Mouse (Mus musculus) spleen, adult 10 weeks (tissue): ENCODE data around the gene Gm5640. TPM values are rescaled to one million over a fixed set of nuclear protein-coding genes. Genes with fewer than 3 reads are reported as not detected.

Source experiments
- polyA plus RNA-seq: library from polyadenylated mRNA; stranded (reverse); fragments of 350-450 nt; fragmentation: Illumina TruSeq; extraction: RNeasy Lipid Tissue Mini Kit (QIAGEN cat#74804); gene quantifications from one replicate; pipeline ENCODE4 v1.2.3, GENCODE M21; 2015; ENCODE audit warnings: low replicate concordance; ENCODE audit not compliant: insufficient read depth

The Gm5640 gene
- not detected for polyA plus RNA-seq

GRCm38 (mm10) chrX:74645466-74646323 is at the start of gene Gm5640:
Gene Gm5640 (minus strand): TSS chrX:74645635.

GRCm38 (mm10) chrX:74592379-74592778 is 53.1 kb downstream of the Gm5640 start, which contains the start of gene Olfr1325:
Gene Olfr1325 (plus strand): TSS chrX:74592679.

Other genes starting within 250 kb of the Gm5640 start
- 42.5 TPM for gene G6pdx, start 216.4 kb downstream of the Gm5640 start, polyA plus RNA-seq
- gene Gm6880, start 164.2 kb downstream of the Gm5640 start, polyA plus RNA-seq = not detected
- gene Olfr1326-ps1, start 70.7 kb downstream of the Gm5640 start, polyA plus RNA-seq = not detected
- not detected for gene Olfr1325, start 53.0 kb downstream of the Gm5640 start, polyA plus RNA-seq
- gene Gm6890, start 95.3 kb upstream of the Gm5640 start, polyA plus RNA-seq = not detected
- not detected for gene Gm5936, start 191.6 kb upstream of the Gm5640 start, polyA plus RNA-seq